Mouse (Mus musculus) adrenal gland, postnatal 25 days (tissue): ENCODE data around the gene Crkl. TPM values are rescaled to one million over a fixed set of nuclear protein-coding genes. Genes with fewer than 3 reads are reported as not detected.
A peak's percentile ranks its signal among the peaks of the same experiment; 100 is the strongest.

Experiments used
- DNase-seq: peaks from one replicate; pipeline ENCODE4 v3.0.0; 2021; ENCODE audit warnings: mixed read lengths
- long read RNA-seq: library from polyadenylated mRNA; stranded (forward); transcript quantifications from one replicate; pipeline ENCODE4 v2.0.0, GENCODE M21; 2021
- total RNA-seq: library from RNA; stranded (reverse); gene quantifications from 2 replicates; pipeline ENCODE4 v1.2.3, GENCODE M21; 2021

The Crkl gene
- 30.2 and 33.7 TPM in 2 replicates for total RNA-seq
- long read RNA-seq, full-length matches to known transcripts: 2 of 9 reads
- long read RNA-seq, partial matches to known transcripts: 7 of 9 reads
- long read RNA-seq, other reads (novel, unspliced or antisense): 0 of 9 reads

DNA sequence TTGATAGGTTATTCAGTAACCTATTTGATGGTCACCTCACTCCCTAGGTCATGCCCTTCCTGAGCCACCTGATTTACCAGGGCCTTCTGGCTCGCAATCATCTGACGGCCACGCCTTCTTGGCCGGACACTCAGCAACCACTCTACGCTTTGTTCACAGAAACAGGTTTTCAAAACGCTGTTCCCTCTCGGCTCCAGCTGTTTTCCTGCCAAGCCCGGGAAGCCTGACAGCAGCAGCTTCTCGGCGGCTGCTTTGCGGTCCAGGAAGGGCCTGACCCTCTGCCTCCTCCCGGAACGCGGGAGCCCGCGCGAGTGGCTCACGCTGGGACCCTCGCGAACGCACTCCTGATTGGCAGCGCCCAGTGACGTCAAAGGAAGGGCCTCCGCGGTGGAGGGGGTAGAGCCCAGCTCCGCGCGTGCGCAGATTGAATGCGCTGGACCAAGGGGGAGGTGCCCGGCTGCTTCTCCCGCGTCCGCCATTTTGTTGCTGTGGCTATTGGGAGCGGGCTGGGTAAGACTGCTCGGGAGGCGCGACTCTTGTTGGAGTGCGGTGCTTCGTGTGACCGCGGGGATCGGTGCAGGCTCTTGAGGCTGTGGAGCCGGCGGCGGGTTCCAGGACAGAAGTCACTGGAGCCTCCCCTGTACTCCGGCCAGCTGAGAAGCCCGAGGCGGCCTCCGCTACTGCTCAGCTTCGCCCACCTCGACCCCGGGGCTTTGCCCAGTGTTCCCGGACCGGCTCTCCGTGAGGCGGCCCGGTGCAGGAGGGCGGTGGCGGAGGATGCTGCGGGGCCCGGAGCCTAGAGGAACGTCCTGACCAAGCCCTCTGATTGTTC, at the start of gene Crkl:
Gene Crkl, plus strand, starts transcription at position 447 of the 832 bp plus-strand sequence.
- DNase-seq: peak; percentile 99

GRCm38 (mm10) chr16:17402855-17403254, 48.9 kb upstream of the Crkl start:
- no peak for DNase-seq

- DNase-seq: peak; percentile 70
Observed at GRCm38 (mm10) chr16:17405271-17405696, 46.5 kb upstream of the Crkl start.

DNA sequence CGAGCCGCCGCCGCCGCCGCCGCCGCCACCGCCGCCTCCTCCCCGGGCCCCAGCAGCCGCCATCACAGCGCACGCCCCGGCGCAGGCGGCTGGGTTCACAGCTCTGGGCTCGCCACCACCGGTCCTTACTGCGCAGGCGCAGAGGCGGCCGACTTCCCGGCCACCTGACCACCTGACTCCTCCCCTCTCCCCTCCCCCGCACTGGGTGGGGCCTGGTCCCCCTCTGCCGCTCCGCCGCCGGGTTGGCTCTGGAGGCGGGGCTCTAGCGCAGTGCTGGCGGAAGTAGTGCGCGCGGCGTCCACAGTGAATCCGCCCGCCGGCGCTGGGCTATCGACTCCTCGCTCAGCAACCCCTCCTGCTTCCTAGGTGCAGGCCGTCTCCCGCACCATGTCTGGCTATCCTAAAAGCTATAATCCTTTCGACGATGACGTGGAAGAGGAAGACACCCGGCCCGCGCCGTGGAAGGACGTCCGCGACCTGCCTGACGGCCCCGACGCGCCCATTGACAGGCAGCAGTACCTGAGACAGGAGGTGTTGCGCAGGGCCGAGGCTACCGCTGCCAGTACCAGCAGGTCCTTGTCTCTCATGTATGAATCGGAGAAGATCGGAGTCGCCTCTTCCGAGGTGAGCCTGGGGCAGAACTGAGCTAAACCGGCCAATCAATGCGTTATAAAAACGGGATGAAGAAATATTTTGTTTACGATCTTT, 45.9 kb upstream of the Crkl start, which contains the start of the genes Snap29 and Pi4ka:
Gene Snap29, plus strand, starts transcription at position 251 of the 708 bp plus-strand sequence.
Gene Pi4ka, minus strand, starts transcription at position 579 of the 708 bp plus-strand sequence.
- peak; percentile 100 for DNase-seq

- no peak for DNase-seq
Observed at GRCm38 (mm10) chr16:17406512-17407231, 45.1 kb upstream of the Crkl start.

DNA sequence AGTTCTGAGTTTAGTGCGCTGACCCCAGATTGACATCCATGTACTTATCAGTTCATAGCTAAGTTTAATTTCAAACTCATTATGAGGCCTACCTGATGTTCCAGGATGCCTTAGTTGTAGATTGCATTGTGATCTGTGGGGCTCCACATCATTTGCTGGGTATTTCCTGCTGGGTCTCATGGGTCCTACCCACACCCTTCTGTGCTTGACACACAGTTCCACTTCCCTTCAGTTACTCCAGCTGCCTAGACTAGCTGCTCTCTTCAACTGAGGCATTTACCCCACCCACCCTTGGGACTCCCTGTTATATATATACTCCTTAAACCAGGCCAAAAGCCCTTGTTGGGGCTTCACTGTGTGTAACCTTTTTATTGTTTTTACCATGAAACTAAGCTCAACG, 42.7 kb upstream of the Crkl start:
- no peak for DNase-seq

DNA sequence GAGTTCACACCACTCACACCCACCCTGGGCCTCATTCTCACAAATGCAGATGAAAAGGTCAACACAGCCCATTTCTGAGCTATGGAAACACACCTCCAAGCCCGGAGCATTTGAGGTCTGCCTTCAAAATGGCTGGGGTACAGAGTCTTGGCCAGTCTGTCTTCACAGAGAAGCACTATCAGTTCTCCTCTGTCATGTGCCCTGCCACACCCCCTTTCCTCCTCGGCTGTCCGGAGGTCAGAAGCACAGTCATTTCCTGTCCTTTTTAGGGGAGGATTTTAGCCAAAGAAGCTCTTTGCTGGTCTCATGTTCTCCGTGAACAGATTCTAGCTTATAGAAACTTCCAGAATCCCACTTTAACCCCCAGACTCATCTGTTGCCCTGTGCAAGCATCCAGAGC, 41.6 kb upstream of the Crkl start:
- DNase-seq: no peak

DNA sequence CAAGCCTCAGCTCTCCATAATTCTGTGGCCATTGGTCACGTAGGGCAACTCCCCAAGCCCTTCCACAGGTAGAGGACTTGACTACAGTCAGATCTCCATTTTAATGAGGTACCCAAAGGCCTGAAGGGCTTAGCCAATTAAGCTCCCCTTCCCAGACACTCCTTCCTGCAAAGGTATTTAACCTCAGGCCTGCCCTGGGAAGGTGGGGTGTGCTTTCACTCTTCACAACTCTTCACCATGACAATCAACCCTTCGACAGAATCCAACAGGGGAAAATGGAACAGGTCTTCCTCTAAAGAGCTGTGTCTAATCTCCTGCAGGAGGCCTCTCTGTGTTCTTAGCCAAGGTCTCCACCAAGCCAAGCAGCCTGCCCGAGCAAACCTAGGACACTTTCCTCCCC, 28.8 kb upstream of the Crkl start:
- no peak for DNase-seq

GRCm38 (mm10) chr16:17432576-17432975, 19.2 kb upstream of the Crkl start:
- DNase-seq: no peak

GRCm38 (mm10) chr16:17452373-17452715, 557 bp downstream of the Crkl start:
- peak; percentile 48 for DNase-seq

GRCm38 (mm10) chr16:17456901-17457300, 5.1 kb downstream of the Crkl start:
- no peak for DNase-seq

DNA sequence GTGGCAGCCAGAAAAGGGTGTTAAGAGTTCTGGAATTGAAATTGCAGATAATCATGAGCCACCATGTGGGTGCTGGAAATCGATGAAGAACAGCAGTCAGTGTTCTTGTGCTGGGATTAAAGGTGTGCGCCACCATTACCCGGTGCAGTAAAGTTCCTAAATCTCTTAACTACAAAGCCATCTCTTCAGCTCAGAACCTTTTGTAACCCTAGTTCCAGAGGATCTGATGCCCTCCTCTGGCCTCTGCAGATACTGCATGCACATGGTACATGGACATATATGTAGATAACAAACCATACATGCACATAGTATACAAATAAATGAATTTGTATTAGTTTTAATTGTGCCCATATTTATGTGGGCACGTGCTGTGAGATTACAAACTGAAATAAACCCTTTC, 8.5 kb downstream of the Crkl start:
- peak; percentile 7 for DNase-seq

DNA sequence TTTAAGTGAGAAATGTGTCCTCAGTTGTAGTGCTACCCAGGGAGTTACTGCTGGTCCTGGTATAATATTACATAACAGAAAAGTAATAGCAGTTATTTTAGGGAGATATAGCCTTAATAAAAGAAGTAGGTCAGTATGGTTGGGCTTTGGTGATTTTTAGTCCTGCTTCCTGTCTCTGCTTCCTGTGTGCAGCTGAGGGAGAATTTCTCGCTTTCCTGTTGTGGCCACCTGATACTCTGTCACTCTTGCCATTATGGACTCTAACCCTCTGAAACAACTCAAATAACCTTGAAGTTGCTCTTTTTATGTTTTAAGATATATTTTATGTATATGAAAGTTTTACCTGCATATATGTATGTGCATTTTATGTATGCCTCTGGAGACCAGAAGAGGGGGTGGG, 9.8 kb downstream of the Crkl start:
- no peak for DNase-seq

DNA sequence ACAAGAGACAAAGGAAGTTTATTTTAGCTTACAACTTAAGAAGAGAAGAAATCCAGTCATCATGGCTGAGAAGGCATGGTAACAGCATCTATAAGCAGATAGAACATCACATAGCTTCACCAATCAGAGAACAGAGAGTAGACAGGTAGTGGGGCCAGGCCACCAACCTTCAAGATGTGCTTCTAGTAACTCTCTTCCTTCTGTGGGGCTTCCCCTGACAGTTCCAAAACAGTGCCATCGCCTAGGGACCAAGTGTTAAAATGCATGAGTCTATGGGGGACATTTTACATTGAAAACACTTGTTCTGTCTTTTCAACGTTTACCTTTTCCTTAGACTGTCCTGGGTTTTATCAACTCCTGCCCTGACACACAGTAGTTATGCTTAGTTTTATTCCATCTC, 11.4 kb downstream of the Crkl start:
- no peak for DNase-seq

GRCm38 (mm10) chr16:17466875-17467663, 15.3 kb downstream of the Crkl start:
- no peak for DNase-seq

- no peak for DNase-seq
Observed at GRCm38 (mm10) chr16:17472498-17472897, 20.7 kb downstream of the Crkl start.

- DNase-seq: no peak
Observed at GRCm38 (mm10) chr16:17474091-17474490, 22.3 kb downstream of the Crkl start.

DNA sequence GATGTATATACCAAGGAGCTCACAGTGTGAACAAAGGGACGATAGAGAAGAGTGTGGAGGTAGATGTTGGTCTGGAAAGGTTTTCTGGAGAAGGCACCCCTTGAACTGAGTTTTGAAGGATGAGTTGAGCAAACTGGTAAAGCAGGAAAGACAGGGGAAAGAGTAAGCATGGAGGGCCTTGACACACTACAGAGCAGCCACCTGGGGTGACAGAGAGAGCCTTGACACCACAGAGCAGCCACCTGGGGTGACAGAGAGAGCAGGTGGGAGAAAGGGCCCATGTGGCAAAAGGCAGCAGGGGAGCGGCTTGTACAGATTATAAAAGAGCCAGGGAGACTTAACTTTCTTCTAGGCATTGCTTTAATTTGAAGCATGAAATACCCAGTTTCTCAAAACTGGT, 23.0 kb downstream of the Crkl start:
- no peak for DNase-seq

GRCm38 (mm10) chr16:17475326-17475725, 23.5 kb downstream of the Crkl start:
- no peak for DNase-seq

GRCm38 (mm10) chr16:17478331-17478943, 26.6 kb downstream of the Crkl start:
- no peak for DNase-seq

DNA sequence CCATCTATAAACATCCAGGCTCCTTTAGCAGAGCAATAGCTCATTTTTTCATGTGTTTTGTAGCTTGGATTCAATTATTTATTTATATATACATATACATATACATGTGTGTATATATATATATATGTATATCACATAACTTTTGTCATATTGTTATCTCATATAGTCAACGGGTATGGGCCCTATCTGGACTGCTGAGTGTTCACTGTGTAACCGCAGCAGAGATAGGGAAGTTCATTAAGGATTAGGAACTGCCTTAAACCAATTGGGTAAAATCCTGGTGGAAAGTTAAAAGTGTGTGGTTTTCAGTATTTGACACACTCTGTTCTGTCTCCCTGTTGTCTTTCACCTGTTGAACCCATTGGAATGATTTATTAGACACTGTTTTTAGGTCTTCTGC, 29.7 kb downstream of the Crkl start:
- DNase-seq: no peak
